Mouse (Mus musculus) liver, postnatal 0 days (tissue): ENCODE data around the gene Ndufaf3.

Experiments
- CTCF ChIP-seq: sonication (generic); IDR thresholded peaks from 2 replicates; pipeline ENCODE4 v1.5.1; 2016; ENCODE audit warnings: antibody characterized with exemption, low read depth
- EP300 ChIP-seq: IDR thresholded peaks from 2 replicates; pipeline ENCODE4 v1.6.1; 2016; ENCODE audit warnings: antibody characterized with exemption, low read depth, mild to moderate bottlenecking

DNA sequence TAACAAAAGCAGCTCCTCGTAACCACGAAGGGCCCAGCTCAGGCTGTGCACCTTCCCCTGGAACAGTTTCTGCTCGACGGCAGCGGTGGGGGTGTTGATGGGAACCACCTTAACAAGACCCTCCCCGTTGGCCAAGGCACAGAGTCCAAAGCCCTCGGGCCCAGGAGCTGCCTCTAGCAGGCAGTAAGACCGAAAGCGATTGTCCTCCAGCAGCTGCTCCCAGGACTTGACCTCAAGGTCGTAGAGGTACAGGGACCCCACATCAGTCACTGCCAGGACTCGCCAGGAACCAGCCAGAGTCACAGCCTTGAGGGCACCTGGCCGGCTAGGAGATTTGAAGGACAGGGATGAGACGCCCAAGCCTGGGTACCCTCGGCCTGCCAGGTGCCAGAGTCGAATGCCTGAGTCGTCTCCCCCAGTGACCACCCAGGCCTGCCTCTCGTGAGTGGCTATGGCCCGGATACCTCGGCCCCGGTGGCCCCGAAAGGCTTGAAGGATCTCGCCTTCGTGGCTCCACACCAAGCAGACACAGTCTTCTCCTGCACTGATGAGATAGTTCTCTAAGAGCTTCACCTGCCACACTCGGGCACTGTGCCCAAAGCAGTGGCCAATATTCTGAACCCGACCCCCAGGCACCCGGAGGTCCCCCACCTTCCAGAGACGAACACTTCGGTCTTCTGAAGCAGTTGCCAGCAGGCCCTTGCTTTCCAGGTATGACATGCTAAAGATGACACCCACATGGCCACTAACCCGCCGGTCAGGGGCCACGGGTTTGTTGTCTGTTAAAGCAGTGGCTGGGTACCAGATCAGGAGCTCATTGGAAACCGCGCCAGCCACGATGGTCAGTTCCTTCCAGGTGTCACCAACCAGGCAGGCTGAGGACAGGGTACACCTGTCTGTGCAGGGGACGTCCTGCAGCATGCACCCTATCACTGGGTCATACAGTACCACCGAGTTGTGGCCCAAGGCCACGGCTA is 8.4 kb upstream of the Ndufaf3 start:
- TF ChIP-seq CTCF, result no peak
- TF ChIP-seq EP300, result no peak
